Mouse (Mus musculus) embryonic fibroblast, embryonic 13.5 days (primary cell): ENCODE data around the gene Fbxw8. TPM values are rescaled to one million over a fixed set of nuclear protein-coding genes. Genes with fewer than 3 reads are reported as not detected.

Experiments
- H3K27ac ChIP-seq: 2 replicates; pipeline ENCODE4 v1.5.1; 2012; ENCODE audit warnings: low read length, control low read depth, inconsistent platforms; ENCODE audit not compliant: insufficient read depth
- H3K4me1 ChIP-seq: 2 replicates; pipeline ENCODE4 v1.6.1; 2011; ENCODE audit warnings: low read length; ENCODE audit not compliant: control insufficient read depth, insufficient read depth
- H3K4me3 ChIP-seq: 2 replicates; pipeline ENCODE4 v1.5.1; 2011; ENCODE audit warnings: mild to moderate bottlenecking, control low read depth, low read length; ENCODE audit not compliant: insufficient read depth
- CTCF ChIP-seq: IDR thresholded peaks from 2 replicates; pipeline ENCODE4 v1.5.1; 2011; ENCODE audit warnings: mild to moderate bottlenecking, control low read depth, low read length, moderate library complexity, borderline replicate concordance; ENCODE audit not compliant: insufficient read depth
- POLR2A ChIP-seq: IDR thresholded peaks from 2 replicates; pipeline ENCODE4 v1.6.1; 2011; ENCODE audit warnings: low read depth, mild to moderate bottlenecking, control low read depth, low read length, moderate library complexity
- polyA plus RNA-seq: library from polyadenylated mRNA; stranded (reverse); fragments of >200 nt; gene quantifications from 2 replicates; pipeline ENCODE4 v1.2.4, GENCODE M21; 2011; ENCODE audit warnings: low read depth; ENCODE audit not compliant: missing spikeins, insufficient read length

Gene Fbxw8
- polyA plus RNA-seq, 1 experiment = 48.1 TPM

DNA sequence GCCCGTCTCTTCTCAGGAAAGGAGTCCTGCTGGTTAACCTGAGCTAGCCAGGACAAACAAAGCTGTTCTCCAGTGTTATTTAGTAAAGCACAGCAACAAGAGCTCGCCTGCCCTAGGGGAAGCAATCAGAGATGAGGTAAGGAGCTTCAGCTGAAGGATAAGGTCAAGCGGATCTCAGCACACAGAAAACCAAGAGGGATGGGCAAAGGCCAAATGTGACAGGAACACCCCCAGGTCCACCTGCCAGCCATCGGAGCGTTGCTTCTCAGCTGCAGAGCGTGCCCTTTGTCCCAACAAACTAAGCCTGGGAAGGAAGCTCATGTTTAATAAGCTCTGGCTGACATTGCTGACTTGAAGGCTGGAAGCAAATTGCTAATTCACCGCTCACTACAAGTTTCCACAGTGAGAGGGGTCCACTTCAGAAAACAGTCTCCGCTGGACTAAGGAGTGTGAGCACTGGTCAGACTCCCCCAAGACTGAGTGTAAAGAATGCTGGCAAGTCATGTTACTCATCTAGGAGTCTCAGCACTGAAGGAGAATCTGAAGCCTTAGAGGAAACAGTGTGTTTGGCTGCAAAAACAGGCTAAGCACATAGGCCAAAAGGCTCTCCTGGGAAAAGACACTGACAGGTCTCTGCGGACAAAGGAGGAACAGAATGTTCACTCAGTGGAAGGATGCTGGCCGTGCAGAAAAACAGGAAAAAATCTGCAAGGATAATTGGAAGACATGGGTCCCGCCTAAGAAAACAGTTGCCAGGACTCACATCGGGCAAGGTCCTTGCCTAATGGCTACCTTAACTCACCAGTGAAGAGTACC is 11.8 kb downstream of the Fbxw8 start:
- TF ChIP-seq POLR2A (no peak), CTCF (no peak)
- Histone ChIP-seq H3K4me1 (peaks cover 11% of the 10 kb centered on the region; the same call in 1 of the 2 replicates), H3K4me3 (no peak overlapping the region), H3K27ac (no peak overlapping the region)

DNA sequence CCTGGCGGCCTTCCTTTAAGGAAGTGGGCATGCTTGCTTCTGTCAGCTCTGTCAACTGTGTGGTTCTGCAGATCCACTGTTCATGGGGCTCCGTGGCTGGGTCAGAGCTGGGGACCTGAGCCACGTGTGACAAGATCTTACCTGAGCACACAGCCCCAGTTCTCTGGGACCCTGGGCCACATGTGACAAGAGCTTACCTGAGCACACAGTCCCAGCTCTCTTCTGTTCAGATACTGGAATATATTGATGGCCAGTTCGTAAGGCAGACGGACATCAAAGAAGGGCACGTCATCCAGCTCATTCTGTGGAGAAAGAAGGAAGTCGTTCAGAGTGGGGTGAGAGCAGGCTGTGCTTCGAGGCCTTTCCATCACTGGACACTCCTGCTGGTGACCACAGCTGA is 12.8 kb downstream of the Fbxw8 start:
- no peak overlapping the region for H3K4me3 ChIP-seq
- TF ChIP-seq CTCF (no peak), POLR2A (no peak)
- H3K4me1 ChIP-seq = peaks cover 10% of the 10 kb centered on the region; the same call in 1 of the 2 replicates
- no peak overlapping the region for H3K27ac ChIP-seq

DNA sequence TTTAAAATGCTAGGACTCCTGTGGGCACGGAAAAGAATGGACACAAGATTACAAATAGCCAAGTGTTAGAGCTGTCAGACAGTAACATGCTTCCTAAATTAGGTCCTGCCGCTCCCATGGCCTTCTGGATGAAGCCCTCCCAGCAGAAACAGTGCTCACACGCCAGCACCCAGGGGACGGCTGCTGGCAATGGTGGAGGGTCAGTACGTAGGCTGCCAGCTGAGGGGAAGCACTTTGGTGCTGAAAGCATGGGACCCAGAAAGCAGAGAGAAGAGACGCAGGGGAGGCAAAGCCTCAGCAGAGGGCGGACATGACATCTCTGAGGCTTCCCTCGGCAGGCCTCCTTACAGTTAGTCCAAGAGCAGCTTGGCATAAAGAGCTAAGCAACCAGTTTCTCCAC is 15.6 kb downstream of the Fbxw8 start:
- H3K4me1 ChIP-seq = peaks cover 3% of the 10 kb centered on the region; the same call in 1 of the 2 replicates
- no peak overlapping the region for H3K4me3 ChIP-seq
- no peak overlapping the region for H3K27ac ChIP-seq
- no peak for TF ChIP-seq CTCF
- TF ChIP-seq POLR2A = no peak

DNA sequence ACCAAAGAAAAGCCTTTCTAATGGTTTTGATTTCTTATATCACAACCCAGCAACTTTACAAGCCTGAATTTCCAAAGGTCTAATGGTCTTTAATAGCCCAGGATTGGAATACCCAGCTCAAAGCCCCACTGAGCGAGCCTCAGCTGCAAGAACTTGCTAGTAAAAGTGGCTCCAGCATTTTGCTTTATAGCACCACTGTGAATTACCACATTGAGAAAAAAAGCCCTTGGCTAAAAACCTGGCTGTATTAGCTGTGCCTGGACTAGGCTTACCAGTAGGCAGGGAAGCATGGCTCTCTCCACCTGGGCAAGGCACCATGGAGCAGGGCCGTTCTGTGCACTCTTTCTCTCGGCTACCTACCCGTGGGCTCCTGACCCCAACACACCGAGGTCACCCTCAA is 18.9 kb downstream of the Fbxw8 start:
- Histone ChIP-seq H3K4me3 (no peak overlapping the region), H3K4me1 (no peaks in the 10 kb centered on the region), H3K27ac (no peak overlapping the region)
- TF ChIP-seq POLR2A = no peak
- TF ChIP-seq CTCF = no peak

DNA sequence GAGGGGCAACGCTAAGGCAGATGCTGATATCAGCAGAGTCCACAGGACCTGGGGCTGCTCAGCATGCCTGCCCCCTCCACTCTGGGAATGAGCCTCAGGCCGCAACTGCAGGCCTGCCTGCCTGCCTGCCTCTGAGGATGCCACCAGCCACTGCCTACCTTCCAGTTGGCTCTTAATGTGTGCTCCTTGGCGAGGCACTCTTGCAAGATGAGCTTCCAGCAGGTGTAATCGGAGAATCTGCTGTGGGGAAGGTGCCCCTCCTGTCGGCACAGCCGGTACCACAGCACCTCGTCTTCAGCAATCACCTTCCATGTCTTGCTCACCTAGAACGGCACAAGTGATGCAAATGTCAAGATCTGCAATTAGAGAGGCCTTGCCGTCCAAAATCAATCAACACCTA is 26.6 kb downstream of the Fbxw8 start:
- Histone ChIP-seq H3K27ac (no peak overlapping the region), H3K4me1 (no peaks in the 10 kb centered on the region), H3K4me3 (no peak overlapping the region)
- no peak for TF ChIP-seq POLR2A
- TF ChIP-seq CTCF = no peak

DNA sequence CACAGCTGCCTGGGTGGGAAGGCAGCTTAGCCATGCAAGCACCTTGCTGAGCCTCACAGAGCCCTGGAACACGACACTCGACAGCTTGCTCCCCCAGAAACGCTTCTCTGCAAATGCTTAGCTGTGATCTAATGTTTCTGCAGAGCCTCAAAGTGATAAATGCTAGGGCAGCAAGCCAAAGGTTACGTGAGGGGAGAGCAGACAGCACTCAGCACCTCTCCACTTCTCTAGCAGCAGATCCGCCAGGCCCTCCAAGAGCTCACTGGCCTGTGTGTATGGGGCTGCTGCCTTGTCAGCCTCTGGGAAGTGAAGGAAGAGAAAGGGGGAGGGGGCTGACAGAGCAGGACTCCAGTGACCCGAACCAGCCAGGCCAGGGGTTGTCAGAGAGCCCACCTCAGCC is 27.1 kb downstream of the Fbxw8 start:
- H3K4me1 ChIP-seq = no peaks in the 10 kb centered on the region
- TF ChIP-seq POLR2A = no peak
- no peak for TF ChIP-seq CTCF
- no peak overlapping the region for H3K4me3 ChIP-seq
- H3K27ac ChIP-seq = no peak overlapping the region

DNA sequence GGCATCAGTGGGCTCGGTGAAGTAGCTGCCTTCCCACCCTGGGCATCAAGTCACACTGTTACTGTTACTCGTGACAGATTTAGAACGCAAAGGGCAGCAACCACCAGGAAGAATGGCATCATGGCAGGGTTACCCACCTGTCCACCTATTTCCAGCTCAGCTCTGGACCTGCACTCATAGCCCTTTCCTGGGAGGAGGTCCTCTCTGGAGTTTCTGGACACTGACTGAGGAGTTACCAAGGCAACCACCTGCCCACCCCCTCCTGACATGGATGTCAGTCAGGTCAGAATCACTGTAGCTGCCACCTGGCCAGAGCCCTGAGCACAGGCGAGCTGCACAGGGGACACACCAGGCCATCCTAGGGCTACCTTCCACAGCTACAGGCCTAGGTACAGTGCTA is 28.6 kb downstream of the Fbxw8 start:
- Histone ChIP-seq H3K27ac (no peak overlapping the region), H3K4me3 (no peak overlapping the region), H3K4me1 (no peaks in the 10 kb centered on the region)
- TF ChIP-seq POLR2A = no peak
- no peak for TF ChIP-seq CTCF

DNA sequence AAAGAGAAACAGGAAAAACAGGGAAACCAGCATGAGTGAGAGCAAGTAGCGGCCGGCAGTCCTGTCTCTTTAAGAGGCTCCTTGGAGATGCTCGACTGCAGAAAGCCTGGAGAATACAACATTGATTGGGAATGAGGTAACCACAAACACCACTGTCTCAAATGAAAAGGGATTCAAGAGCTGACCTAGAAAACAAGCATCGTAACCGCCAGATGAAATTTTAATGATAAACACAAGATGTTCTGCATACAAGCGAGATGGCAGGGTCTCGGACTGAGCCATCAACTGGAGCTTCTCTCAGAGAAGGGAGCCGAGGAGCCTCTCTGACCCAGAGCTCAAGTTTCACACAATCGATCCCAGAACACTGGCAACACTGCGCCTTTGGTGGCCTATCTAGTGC is 32.2 kb downstream of the Fbxw8 start:
- H3K4me3 ChIP-seq = no peak overlapping the region
- no peak overlapping the region for H3K27ac ChIP-seq
- 0 out of 2 replicates have a peak, but pooled peaks cover 3% of the 10 kb centered on the region for H3K4me1 ChIP-seq
- TF ChIP-seq CTCF (no peak), POLR2A (no peak)

DNA sequence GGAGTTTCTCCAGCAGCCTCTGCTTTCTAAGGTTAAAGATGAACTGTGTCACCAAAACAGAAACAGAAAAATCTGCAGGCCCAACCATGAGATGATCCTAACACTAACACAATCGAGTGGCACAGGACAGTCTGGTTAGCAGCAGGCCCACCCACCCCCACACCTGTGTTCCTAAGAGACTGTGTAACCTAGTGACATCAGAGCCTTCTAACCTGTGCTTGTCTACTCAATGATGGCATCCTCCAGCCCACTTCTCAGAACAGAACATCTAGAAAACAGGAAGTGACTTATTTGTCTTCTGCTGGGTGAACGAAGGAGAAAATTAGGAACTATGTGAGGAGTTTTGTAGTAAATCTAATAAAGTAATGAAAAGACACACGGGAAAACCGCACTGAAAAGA is 33.3 kb downstream of the Fbxw8 start:
- no peak overlapping the region for H3K27ac ChIP-seq
- TF ChIP-seq POLR2A (no peak), CTCF (no peak)
- H3K4me3 ChIP-seq = no peak overlapping the region
- 0 out of 2 replicates have a peak, but pooled peaks cover 3% of the 10 kb centered on the region for H3K4me1 ChIP-seq

DNA sequence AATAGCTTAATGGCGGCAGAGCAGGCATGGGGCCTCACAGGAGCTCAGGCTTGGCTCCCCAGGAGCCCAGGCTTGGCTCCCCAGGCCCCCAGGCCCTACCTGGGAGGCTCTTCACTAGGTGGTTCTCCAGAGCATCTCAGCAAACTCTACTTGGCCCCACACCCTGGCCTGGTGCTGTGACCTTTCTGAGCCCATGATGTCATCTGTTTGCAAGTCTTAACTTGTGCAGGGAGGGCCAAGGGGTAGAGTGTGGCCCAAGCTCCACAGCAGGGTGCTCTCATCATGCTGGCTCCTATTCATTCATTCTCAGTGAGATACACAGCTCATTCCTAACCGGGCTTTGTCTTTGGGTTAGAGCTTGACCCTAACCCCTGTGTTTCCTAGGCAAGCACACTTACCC is 34.6 kb downstream of the Fbxw8 start:
- TF ChIP-seq CTCF = no peak
- no peak for TF ChIP-seq POLR2A
- Histone ChIP-seq H3K4me3 (no peak overlapping the region), H3K4me1 (0 out of 2 replicates have a peak, but pooled peaks cover 3% of the 10 kb centered on the region), H3K27ac (no peak overlapping the region)
